Mouse (Mus musculus): ENCODE measurements around the gene Plekhg4. TPM values are rescaled to one million over a fixed set of nuclear protein-coding genes. Genes with fewer than 3 reads are reported as not detected.

Plekhg4 gene
- polyA plus RNA-seq, 1 experiment from 2014 or later = 0.77 TPM

DNA sequence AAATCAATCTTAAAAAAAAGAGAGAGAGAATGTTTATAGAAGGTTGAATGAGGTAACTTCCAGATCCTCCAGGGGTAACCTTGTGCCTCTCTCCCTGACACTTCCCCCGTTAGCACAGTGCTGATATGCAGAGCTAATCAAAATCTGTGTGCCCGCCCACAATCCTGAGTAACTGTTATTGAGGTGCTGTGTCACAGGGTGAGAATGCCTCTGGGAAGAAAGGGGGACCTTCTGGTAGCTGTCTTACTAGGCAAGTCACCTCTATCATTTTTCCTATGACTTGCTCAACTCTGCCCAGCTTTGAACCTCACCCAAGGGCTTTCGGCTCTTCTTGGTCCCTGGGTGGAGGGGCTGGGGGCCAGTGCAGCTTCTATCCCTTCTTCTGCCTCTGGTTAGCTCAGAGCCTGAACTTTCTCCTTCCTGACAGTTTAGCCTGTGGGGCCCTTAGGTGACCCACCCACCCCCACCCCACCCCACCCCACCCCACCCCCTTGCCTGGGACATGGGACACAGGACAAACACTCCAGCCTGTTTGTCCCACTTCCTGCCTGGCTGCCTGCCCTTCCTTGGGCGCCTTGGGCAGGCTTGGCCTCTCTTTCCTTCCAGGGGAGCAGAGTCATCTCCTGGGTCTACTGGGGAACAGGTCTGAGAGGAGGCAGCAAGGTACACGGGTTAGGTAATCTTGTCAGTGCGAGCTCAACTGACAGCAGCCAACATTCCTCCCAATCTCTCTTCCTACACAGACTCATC is 33.0 kb upstream of the Plekhg4 start:
- POLR2A ChIA-PET = interaction anchor here (9.0 kb wide), 1 partner anchor 11 kb away, joined by 52 read pairs; the partner anchor contains the start of genes Lrrc29 and Tmem208
- CTCF ChIA-PET = interaction anchor here (1.0 kb wide), 1 partner anchor 12 kb away, joined by 4 read pairs; no protein-coding TSS in a partner anchor
- TF ChIP-seq CTCF (IDR thresholded peaks at IDR 0.05) = no peak
- in situ Hi-C loops (cut with MboI; ENCODE audit: low pct_unique_long_range_greater_than_20kb) = no loop called here
- DNase-seq (ENCODE audit: low read depth, low spot score) (no peak), ATAC-seq (no peak)
- H3K27me3 ChIP-seq = no peaks in the 10 kb centered on the region

DNA sequence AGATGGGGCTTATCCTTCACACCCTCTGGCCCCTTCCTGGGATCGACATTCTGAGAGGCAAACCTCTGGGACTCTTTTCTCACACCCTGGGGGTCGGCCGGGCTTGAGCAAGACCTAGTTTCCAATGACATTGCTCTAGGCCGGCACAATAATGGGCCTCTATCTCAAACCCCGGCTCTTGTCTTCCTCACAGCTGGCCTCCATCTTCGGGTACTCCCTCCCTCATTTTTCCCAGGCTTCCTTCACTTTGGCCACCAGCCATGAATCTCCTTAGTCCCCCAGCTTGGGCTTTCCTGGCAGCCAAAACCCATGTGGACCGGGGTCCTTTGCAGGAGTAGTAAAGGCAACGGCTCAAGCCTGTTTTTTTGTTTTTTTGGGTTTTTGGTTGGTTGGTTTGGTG is 31.7 kb upstream of the Plekhg4 start:
- POLR2A ChIA-PET = interaction anchor here (9.0 kb wide), 1 partner anchor 13 kb away, joined by 52 read pairs; the partner anchor contains the start of genes Lrrc29 and Tmem208
- CTCF ChIA-PET = no interaction called here
- H3K27me3 ChIP-seq = no peaks in the 10 kb centered on the region
- ATAC-seq (no peak), DNase-seq (ENCODE audit: low read depth, low spot score) (no peak)
- in situ Hi-C loops (cut with MboI; ENCODE audit: low pct_unique_long_range_greater_than_20kb) = no loop called here
- no peak for TF ChIP-seq CTCF (IDR thresholded peaks at IDR 0.05)

DNA sequence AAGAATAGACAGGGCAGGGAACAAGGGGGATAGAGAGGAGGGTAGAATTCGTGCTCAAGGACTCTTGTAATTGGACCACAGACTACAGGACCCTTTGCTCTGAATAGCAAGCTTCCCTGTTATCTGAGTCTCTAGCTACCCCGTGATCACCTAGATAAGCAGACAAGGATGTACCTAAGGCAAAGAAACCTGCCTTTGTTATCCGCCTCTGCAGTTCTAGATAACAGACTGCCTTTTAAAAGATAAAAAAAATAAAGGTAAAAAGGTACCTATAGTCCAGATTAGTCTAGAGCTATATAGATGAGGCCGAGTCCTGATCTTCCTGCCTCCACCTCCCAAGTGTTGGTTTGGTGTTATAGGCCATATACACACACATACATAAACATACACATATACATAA is 30.3 kb upstream of the Plekhg4 start:
- DNase-seq (ENCODE audit: low read depth, low spot score) = no peak
- ATAC-seq = no peak
- in situ Hi-C loops (cut with MboI; ENCODE audit: low pct_unique_long_range_greater_than_20kb) = no loop called here
- no peaks in the 10 kb centered on the region for H3K27me3 ChIP-seq
- ChIA-PET POLR2A (interaction anchor here (9.0 kb wide), 1 partner anchor 14 kb away, joined by 52 read pairs; the partner anchor contains the start of genes Lrrc29 and Tmem208), CTCF (no interaction called here)
- no peak for TF ChIP-seq CTCF (IDR thresholded peaks at IDR 0.05)

GRCm38 (mm10) chr8:105343791-105344574 is 29.1 kb upstream of the Plekhg4 start:
- no peaks in the 10 kb centered on the region for H3K27me3 ChIP-seq
- ChIA-PET POLR2A (interaction anchor here (9.0 kb wide), 1 partner anchor 15 kb away, joined by 52 read pairs; the partner anchor contains the start of genes Lrrc29 and Tmem208), CTCF (interaction anchor here (1.5 kb wide), 1 partner anchor 16 kb away, joined by 4 read pairs; no protein-coding TSS in a partner anchor)
- ATAC-seq (no peak), DNase-seq (ENCODE audit: low read depth, low spot score) (no peak)
- in situ Hi-C loops (cut with MboI; ENCODE audit: low pct_unique_long_range_greater_than_20kb) = no loop called here
- TF ChIP-seq CTCF (IDR thresholded peaks at IDR 0.05) = no peak

- no peaks in the 10 kb centered on the region for H3K27me3 ChIP-seq
- DNase-seq (ENCODE audit: low read depth, low spot score) (no peak), ATAC-seq (peak; percentile 23)
- CTCF ChIA-PET = interaction anchor here (1.0 to 1.5 kb wide), 2 partner anchors 16 to 17 kb away, joined by 3 to 4 read pairs; no protein-coding TSS in a partner anchor
- in situ Hi-C loops (cut with MboI; ENCODE audit: low pct_unique_long_range_greater_than_20kb) = no loop called here
- POLR2A ChIA-PET = interaction anchor here (1.3 to 9.0 kb wide), 2 partner anchors 17 to 32 kb away, joined by 4 to 52 read pairs; partner anchors contain the start of genes Lrrc29 and Tmem208
- TF ChIP-seq CTCF (IDR thresholded peaks at IDR 0.05) = no peak
Measured at GRCm38 (mm10) chr8:105345061-105345975, 27.8 kb upstream of the Plekhg4 start.

GRCm38 (mm10) chr8:105346611-105347427 is 26.3 kb upstream of the Plekhg4 start:
- no peak for TF ChIP-seq CTCF (IDR thresholded peaks at IDR 0.05)
- no peaks in the 10 kb centered on the region for H3K27me3 ChIP-seq
- in situ Hi-C loops (cut with MboI; ENCODE audit: low pct_unique_long_range_greater_than_20kb) = no loop called here
- DNase-seq (ENCODE audit: low read depth, low spot score) (no peak), ATAC-seq (peak; percentile 24)
- CTCF ChIA-PET = no interaction called here
- POLR2A ChIA-PET = interaction anchor here (0.6 to 9.0 kb wide), 3 partner anchors 18 to 98 kb away, joined by 3 to 52 read pairs (median 3); partner anchors contain the start of genes E2f4, Lrrc29 and Tmem208

DNA sequence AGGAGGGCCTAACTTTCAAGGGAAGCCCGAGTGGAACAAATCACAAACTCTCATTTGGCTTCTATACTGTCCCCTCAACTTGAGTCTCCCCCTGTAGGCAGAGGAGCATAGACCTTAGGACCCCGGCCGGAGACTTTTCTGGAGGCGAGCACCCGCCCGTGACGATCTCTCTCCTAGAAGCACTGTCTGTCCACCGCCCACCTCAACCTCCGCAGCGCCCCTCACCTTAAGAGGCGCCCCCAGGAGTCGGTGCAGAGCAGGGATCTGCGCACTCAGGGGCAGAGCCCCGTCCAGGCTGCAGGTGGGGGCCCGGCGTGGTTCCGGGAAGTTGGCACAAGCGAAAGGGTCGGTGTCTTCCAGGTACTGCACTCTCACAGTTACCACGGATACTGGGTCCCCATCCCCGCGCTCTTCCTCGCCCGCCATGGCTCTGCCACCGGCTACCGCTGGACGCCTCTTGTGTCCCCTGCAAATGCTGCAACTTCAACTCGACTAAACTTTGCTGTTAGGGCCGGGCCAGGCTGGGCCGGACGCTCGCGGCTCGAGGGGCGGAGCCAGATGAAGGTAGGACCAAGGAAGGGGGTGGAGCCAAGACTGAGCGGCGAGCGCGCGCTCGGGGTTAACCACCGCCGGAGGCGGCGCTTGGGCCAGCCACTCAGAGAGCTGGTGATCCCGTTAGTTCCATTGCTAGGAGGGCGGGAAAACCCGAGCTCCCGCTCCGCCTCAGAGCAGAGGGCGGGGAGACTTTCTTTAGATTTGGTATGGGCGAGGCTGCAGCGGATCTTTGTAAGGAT is 25.4 kb upstream of the Plekhg4 start, which contains the start of gene Fhod1:
Gene Fhod1, minus strand, starts transcription at position 526 of the 794 bp plus-strand sequence.
- ChIA-PET POLR2A (interaction anchor here (0.6 to 1.9 kb wide), 2 partner anchors 19 to 20 kb away, joined by 5 to 7 read pairs; no protein-coding TSS in a partner anchor), CTCF (interaction anchor here (1.0 to 1.3 kb wide), 4 partner anchors 9 to 50 kb away, joined by 3 to 4 read pairs (median 4); partner anchors contain the start of genes Lrrc29 and Tmem208)
- in situ Hi-C loops (cut with MboI; ENCODE audit: low pct_unique_long_range_greater_than_20kb) = no loop called here
- H3K27me3 ChIP-seq = no peaks in the 10 kb centered on the region
- ATAC-seq (peak; percentile 71), DNase-seq (ENCODE audit: low read depth, low spot score) (peak; percentile 79)
- no peak for TF ChIP-seq CTCF (IDR thresholded peaks at IDR 0.05)

DNA sequence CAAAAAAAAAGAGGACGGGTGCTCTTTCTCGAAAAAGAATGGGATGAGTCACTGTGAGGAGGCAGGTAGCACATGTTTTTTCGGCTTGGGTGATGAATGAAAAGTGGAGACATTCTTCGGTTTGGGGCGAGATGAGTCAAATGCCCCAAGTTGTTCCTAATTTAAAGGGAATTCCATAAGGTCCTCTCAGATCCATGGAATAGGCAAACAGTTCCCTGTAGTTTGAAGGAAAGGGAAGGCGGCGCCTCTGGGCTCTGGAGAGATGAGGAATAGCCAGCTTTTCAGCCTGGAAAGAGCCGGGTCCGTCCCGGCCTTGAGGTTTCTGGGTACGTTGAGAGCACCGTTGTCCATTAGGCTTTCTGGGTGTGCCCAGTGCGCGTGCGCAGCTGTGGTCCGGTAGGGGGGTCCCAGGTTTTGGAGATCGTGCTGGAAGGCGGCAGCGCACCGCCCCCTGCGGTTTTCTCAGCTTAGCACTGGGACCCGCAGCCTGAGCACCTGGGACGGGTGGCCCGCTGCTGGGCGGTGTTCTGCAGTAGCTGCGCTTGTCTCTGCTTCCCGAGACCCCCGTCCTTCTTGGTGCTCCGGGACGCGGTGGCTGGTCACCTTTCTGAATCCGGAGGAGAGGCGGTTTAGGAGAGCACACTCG is 24.5 kb upstream of the Plekhg4 start, which contains the start of gene Slc9a5:
Gene Slc9a5, plus strand, starts transcription at position 394 of the 646 bp plus-strand sequence.
- ChIA-PET POLR2A (interaction anchor here (0.7 to 1.9 kb wide), 3 partner anchors 11 to 49 kb away, joined by 3 to 7 read pairs (median 4); no protein-coding TSS in a partner anchor), CTCF (interaction anchor here (1.0 to 1.3 kb wide), 4 partner anchors 10 to 49 kb away, joined by 3 to 4 read pairs (median 4); partner anchors contain the start of genes Lrrc29 and Tmem208)
- DNase-seq (ENCODE audit: low read depth, low spot score) (no peak), ATAC-seq (no peak)
- no peaks in the 10 kb centered on the region for H3K27me3 ChIP-seq
- TF ChIP-seq CTCF (IDR thresholded peaks at IDR 0.05) = no peak
- in situ Hi-C loops (cut with MboI; ENCODE audit: low pct_unique_long_range_greater_than_20kb) = no loop called here
